Mouse (Mus musculus) C2C12 (cell line): ENCODE results near the gene Tmem38b.

Experiments
- CTCF ChIP-seq: IDR thresholded peaks from one replicate; pipeline ENCODE4 v1.5.1; 2011; ENCODE audit not compliant: control insufficient read depth, insufficient read depth, insufficient read length
- FOSL1 ChIP-seq: IDR thresholded peaks from one replicate; pipeline ENCODE4 v1.8.0; 2011; ENCODE audit warnings: mild to moderate bottlenecking, low read length; ENCODE audit not compliant: poor library complexity, insufficient read depth, severe bottlenecking
- MAX ChIP-seq: IDR thresholded peaks from one replicate; pipeline ENCODE4 v1.6.1; 2011; ENCODE audit warnings: mild to moderate bottlenecking, control low read depth
- MYOD1 ChIP-seq: IDR thresholded peaks from one replicate; pipeline ENCODE4 v1.6.1; 2011; ENCODE audit warnings: low read depth; ENCODE audit not compliant: control insufficient read depth, insufficient read length
- MYOG ChIP-seq: IDR thresholded peaks from one replicate; pipeline ENCODE4 v1.6.1; 2011; ENCODE audit not compliant: control insufficient read depth, insufficient read length; ENCODE audit errors: extremely low read depth
- USF1 ChIP-seq: IDR thresholded peaks from one replicate; pipeline ENCODE4 v1.6.1; 2011; ENCODE audit warnings: low read depth, mild to moderate bottlenecking, control low read depth, moderate library complexity

DNA sequence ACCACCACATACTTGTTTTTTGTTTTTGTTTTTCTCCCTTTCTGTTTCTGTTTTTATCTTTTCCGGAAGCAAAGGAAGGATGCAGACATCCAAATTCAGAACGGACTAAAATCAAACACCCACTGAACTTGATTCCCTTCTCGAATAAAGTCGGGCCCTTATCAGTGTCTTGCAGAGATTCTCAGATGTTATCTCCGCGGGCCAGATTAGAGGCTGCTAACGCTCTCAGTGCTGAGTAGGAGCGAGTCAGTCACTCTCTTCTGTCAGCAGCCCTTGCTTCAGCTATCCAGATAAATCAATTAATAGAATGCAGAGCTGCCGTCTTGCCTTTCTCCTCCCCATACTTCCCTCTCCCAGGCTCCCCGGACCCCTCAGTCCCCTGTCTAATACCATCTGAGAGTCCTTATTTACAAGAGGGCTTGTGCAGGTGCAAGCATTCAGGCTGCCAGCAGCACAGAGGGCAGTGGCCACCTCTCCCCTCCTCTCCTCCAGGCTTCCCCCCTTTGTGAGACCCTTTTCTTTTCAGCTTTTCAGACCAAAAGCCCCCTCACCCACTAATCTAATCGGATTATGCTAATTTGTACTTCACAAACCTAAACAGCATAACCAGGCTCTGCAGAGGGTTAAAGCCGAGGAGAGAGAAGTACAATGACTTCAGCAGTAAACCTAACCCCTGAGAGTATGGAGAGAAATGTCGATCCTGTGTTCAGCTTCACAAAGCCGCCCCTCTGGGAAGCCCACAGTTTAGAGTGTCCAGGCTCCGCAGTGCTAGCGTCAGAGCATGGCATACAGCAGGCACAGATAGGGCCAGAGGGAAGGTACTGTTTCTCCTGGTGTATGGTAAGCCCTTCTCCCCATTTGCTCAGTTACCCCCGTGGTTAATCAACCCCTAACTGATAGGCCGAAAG lies 28.7 kb upstream of the Tmem38b start:
- TF ChIP-seq CTCF (no peak), USF1 (no peak), MYOG (no peak), MAX (no peak), MYOD1 (no peak), FOSL1 (no peak)
